Mouse (Mus musculus) liver, embryonic 11.5 days (tissue): ENCODE measurements around the gene Phactr2. TPM values are rescaled to one million over a fixed set of nuclear protein-coding genes. Genes with fewer than 3 reads are reported as not detected.

ENCODE experiments used
- ATAC-seq: fragments of 200-750 bp; cut with Nextera tagmentation; replicated peaks from 2 replicates; pipeline ENCODE4 v1.8.0; 2017; ENCODE audit warnings: moderate number of reproducible peaks, mild to moderate bottlenecking, moderate TSS enrichment, moderate library complexity; ENCODE audit not compliant: low FRiP score
- DNase-seq: peaks from one replicate; pipeline ENCODE4 v3.0.0-alpha.2; 2017; ENCODE audit warnings: low spot score
- H3K27ac ChIP-seq: fragments of 300-500 bp; sonication (generic); 2 replicates; pipeline ENCODE4 v1.5.1; 2014; ENCODE audit warnings: mild to moderate bottlenecking, low read depth, low read length, control low read depth
- H3K27me3 ChIP-seq: fragments of 300-500 bp; sonication (generic); replicated peaks from 2 replicates; pipeline ENCODE4 v1.6.1; 2014; ENCODE audit warnings: low read length, mixed read lengths; ENCODE audit not compliant: control insufficient read depth, insufficient read depth
- H3K36me3 ChIP-seq: fragments of 300-500 bp; sonication (generic); 2 replicates; pipeline ENCODE4 v1.6.1; 2014; ENCODE audit warnings: mild to moderate bottlenecking, low read length, moderate library complexity, mixed read lengths; ENCODE audit not compliant: control insufficient read depth, insufficient read depth
- H3K4me1 ChIP-seq: fragments of 300-500 bp; sonication (generic); replicated peaks from 2 replicates; pipeline ENCODE4 v1.6.1; 2014; ENCODE audit warnings: low read length, mixed read lengths; ENCODE audit not compliant: control insufficient read depth, insufficient read depth
- H3K4me2 ChIP-seq: fragments of 300-500 bp; sonication (generic); 2 replicates; pipeline ENCODE4 v1.6.1; 2014; ENCODE audit warnings: mild to moderate bottlenecking, control low read depth, moderate library complexity
- H3K4me3 ChIP-seq: fragments of 300-500 bp; sonication (generic); 2 replicates; pipeline ENCODE4 v1.5.1; 2014; ENCODE audit warnings: low read depth, low read length, control low read depth
- H3K9ac ChIP-seq: fragments of 300-500 bp; sonication (generic); 2 replicates; pipeline ENCODE4 v1.6.1; 2014; ENCODE audit warnings: low read depth, low read length, control low read depth
- H3K9me3 ChIP-seq: fragments of 300-500 bp; sonication (generic); 2 replicates; pipeline ENCODE4 v1.6.1; 2016; ENCODE audit warnings: low read length, inconsistent platforms, mixed read lengths; ENCODE audit not compliant: control insufficient read depth
- WGBS: fragments of 180-500 bp; shearing (Covaris S2); extraction: QIAGEN DNeasy Blood & Tissue Kit; methylation state at CpG from one replicate; pipeline ENCODE4 v1.1.7; 2014; 5-methylcytosine and 5-hydroxymethylcytosine counted together
- polyA plus RNA-seq: library from polyadenylated mRNA; unstranded; fragments of >200 nt; fragmentation: Nextera tagmentation; extraction: Ambion mirVana; gene quantifications from 2 replicates; pipeline ENCODE4 v1.2.1, GENCODE M21; 2014

The Phactr2 gene
- polyA plus RNA-seq, 1 experiment from 2014 or later = 19.3 TPM

DNA sequence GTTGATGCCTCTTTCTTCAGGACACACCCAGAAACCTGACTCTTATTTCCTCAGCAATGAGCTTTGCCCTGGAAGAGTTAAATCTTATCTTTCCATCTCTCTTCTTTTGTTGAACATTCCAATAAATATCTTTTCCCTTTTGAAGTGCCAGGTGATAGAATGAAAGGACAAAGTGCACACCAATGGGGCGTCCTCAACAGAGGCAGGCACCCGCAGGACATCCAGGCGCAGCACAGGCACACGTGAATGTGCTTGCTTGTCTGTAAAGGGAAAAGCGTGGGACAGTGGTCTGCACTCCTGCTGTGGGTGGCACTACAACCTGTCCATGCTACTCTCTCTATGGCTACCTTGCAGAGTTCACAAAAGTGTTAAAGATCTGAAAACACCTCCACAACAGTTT, 284.3 kb downstream of the Phactr2 start:
- no peak overlapping the region for H3K4me3 ChIP-seq
- no peaks in the 10 kb centered on the region for H3K27me3 ChIP-seq
- 91% methylated on average over 5 of the region's 5 CpGs for WGBS
- ATAC-seq (no peak), DNase-seq (no peak)
- H3K9me3 ChIP-seq = no peaks in the 10 kb centered on the region
- H3K27ac ChIP-seq = no peak overlapping the region
- no peak overlapping the region for H3K4me2 ChIP-seq
- H3K36me3 ChIP-seq = peaks cover 45% of the 10 kb centered on the region
- H3K4me1 ChIP-seq = peaks cover 6% of the 10 kb centered on the region
- H3K9ac ChIP-seq = no peak overlapping the region

DNA sequence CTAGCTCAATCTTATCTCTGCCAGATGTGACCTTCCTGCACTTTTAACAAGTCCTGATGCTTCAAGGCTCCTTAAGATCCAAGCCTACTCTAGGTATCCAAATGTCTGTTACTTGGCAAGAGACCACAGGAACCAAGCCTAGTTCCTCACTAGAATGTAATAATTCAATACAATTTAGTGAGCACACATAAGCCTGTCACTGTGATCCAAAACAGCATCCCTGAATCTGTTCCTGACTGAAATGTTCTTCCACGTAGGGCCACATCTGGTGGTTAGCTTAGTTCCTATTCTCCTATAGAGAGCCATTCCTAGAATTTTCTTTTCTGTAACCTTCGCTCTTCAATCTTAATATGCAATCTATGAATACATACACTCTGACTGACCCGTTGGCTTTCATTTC, 287.5 kb downstream of the Phactr2 start:
- no peak for DNase-seq
- Histone ChIP-seq H3K9ac (no peak overlapping the region), H3K4me2 (no peak overlapping the region), H3K36me3 (peaks cover 54% of the 10 kb centered on the region), H3K27ac (no peak overlapping the region), H3K9me3 (no peaks in the 10 kb centered on the region), H3K4me1 (no peaks in the 10 kb centered on the region; the same call in 1 of the 2 replicates), H3K4me3 (no peak overlapping the region), H3K27me3 (no peaks in the 10 kb centered on the region)
- no peak for ATAC-seq
- 85% methylated on average over 3 of the region's 3 CpGs for WGBS

DNA sequence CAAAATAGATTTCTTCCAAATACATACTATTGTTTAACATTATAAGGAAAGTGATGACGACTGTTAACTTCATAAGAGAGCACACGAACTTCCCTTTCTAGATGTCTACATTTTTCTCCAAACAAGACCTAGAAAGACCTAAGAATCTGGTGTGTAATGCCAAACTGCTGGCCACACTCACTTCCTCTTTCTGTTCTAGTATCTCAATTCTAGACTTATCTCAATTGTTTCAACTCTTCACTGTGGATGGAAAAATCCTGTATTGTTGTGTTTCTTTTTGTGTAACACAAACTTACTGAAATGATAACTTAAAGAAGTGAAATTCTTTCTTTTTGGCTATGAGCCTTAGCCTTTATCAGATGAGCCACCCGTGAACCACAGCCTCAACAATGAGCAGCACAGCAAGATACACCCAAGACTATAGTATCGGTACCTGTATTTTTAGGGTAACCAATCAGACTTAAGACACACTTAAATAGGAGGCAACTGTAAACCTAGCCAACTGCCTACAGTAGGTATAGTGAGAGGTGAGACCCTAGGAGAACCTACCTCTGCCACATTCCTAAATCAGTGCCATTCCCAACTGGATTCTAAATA, 289.9 kb downstream of the Phactr2 start:
- 69% methylated on average over 4 of the region's 4 CpGs for WGBS

DNA sequence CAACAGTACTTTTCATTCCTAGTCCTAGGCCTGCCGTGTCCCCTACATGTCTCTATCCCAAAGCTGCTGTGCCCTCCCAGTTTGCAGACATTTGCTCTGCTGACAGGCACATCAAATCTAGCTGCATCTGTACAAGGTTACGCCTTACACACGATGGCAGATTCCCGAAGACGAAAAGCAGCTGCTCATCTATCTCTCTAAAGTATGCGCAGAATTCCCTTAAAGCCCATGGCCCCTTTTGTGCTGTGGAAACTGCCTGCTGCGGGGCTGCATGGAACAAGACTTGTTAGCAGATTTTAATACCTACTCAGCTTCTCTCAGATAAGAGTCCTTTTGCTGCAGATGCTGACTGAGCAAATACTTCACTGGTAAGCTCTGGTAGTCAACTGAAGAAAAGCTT, 294.0 kb downstream of the Phactr2 start:
- Histone ChIP-seq H3K36me3 (peaks cover 48% of the 10 kb centered on the region), H3K4me3 (no peak overlapping the region), H3K9ac (no peak overlapping the region), H3K4me1 (no peaks in the 10 kb centered on the region; the same call in 1 of the 2 replicates), H3K9me3 (no peaks in the 10 kb centered on the region), H3K27ac (no peak overlapping the region), H3K27me3 (no peaks in the 10 kb centered on the region), H3K4me2 (no peak overlapping the region)
- WGBS = 72% methylated on average over 7 of the region's 7 CpGs
- no peak for ATAC-seq
- no peak for DNase-seq

More for the DNA sequence above, 289.9 kb downstream of the Phactr2 start:
- no peak overlapping the region for H3K4me2 ChIP-seq
- peaks cover 58% of the 10 kb centered on the region for H3K36me3 ChIP-seq
- H3K27me3 ChIP-seq = no peaks in the 10 kb centered on the region
- DNase-seq = no peak
- H3K9me3 ChIP-seq = no peaks in the 10 kb centered on the region
- no peaks in the 10 kb centered on the region; the same call in 1 of the 2 replicates for H3K4me1 ChIP-seq
- H3K4me3 ChIP-seq = no peak overlapping the region
- ATAC-seq = no peak
- H3K9ac ChIP-seq = no peak overlapping the region
- H3K27ac ChIP-seq = no peak overlapping the region

DNA sequence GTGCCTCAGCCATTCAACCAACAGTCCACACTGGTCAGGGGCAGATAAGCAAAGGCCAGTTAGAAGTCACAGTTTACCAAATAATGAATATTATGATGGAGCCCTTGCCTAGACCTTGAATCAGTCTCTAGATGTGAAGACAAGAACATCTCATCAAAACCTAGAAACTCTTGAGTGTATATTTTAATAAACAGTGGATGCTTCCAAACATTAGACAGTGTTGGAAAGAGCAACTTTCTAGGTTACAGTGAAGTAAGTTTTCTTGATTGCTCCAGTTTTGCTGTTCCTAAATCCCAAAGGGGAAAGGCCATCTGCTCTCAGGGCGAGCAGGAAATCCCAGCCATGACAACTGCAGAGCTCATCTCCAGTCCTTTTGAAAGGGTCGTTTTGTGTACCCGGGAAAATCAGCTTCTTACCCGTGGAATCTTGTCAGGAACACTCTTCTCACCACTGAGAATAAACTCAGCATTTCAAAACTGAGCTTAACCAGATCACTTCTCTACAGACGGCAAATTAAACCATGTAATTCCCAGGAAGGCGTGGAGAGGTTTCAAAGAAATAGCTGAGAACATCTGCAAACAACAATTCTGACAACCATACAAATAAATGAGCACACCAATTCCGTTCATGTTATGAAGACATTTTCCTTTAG, 296.1 kb downstream of the Phactr2 start, which contains the start of gene Zc2hc1b:
Zc2hc1b (minus strand) TSS at position 51 of the 652 bp plus-strand sequence.
- DNase-seq (no peak), ATAC-seq (no peak)
- Histone ChIP-seq H3K27ac (no peak within 1 kb of the TSS), H3K4me3 (no peak within 1 kb of the TSS), H3K27me3 (no peaks in the 10 kb centered on the region), H3K9ac (no peak within 1 kb of the TSS), H3K4me2 (no peak within 1 kb of the TSS), H3K9me3 (no peaks in the 10 kb centered on the region), H3K36me3 (peaks cover 42% of the 10 kb centered on the region), H3K4me1 (no peaks in the 10 kb centered on the region)
- WGBS = 77% methylated on average over 7 of the region's 7 CpGs

DNA sequence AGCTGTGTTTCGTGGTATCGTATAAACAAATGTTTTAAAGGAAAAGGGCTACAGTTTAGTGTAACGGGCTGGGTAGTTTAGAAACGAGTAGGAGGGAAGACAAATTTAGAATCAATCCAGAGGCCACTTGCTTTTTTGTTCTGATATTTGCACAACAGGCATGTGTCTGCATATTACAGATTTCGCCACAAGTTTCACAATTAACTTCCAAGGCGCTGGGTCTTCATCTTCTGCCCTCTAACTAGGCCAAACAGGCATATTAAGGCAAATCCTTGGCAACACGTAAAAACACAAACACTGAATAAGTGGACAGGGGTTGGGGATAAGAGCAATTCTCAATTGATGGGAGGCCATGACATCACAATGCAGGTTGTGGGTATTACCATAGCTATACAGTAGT, 298.3 kb downstream of the Phactr2 start:
- Histone ChIP-seq H3K9me3 (no peaks in the 10 kb centered on the region), H3K4me1 (peaks cover 6% of the 10 kb centered on the region; the same call in 1 of the 2 replicates), H3K36me3 (peaks cover 27% of the 10 kb centered on the region), H3K4me3 (no peak overlapping the region), H3K4me2 (no peak overlapping the region), H3K27ac (no peak overlapping the region), H3K27me3 (no peaks in the 10 kb centered on the region), H3K9ac (no peak overlapping the region)
- DNase-seq (no peak), ATAC-seq (no peak)
- WGBS = 91% methylated on average over 7 of the region's 7 CpGs

DNA sequence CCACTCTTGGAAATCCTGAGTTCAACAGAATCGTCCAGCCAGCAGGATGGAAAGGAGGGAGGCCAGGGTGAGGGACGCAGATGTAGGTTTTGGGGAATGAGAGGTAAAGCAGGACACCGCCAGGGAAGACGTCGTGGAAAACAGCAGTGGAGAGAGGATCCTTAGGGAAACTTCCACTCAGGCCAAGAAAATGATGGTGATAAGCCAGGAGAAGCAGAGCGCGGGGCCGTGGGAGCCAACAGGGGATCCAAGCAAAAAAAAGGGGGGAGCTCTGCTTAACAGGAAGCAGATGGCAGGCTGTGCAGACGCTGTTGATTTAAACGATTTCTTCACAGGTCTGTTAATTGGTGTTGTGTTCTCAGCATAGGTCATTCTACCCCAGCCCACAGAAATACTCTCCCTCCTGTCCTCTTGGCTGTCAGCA, 301.4 kb downstream of the Phactr2 start:
- H3K9me3 ChIP-seq = no peaks in the 10 kb centered on the region
- peaks cover 15% of the 10 kb centered on the region for H3K4me1 ChIP-seq
- no peak overlapping the region for H3K4me3 ChIP-seq
- H3K27ac ChIP-seq = no peak overlapping the region
- no peak overlapping the region for H3K4me2 ChIP-seq
- no peak overlapping the region for H3K9ac ChIP-seq
- H3K27me3 ChIP-seq = no peaks in the 10 kb centered on the region
- 50% methylated on average over 10 of the region's 10 CpGs for WGBS
- DNase-seq = no peak
- ATAC-seq = no peak
- peaks cover under 1% of the 10 kb centered on the region for H3K36me3 ChIP-seq

DNA sequence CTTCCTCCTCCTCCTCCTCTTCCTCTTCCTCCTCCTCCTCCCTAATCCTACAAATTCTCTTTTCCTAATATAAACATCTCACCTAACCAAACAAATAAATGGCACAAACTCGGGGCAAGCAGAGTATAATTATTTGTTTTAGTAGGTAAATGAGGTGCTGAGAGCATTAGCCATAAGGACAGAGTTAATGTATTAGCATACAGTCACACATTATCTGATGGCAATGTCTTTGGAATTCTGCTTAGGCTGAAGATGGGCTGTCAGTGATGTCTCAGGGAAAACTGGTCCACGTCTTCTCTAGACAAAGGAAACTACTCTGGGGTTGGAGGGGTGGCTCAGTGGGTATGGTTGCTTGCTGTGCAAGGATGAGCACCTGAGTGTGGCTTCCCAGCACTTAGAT, 302.8 kb downstream of the Phactr2 start:
- 34% methylated on average over 2 of the region's 2 CpGs for WGBS
- no peaks in the 10 kb centered on the region for H3K27me3 ChIP-seq
- no peak overlapping the region for H3K4me3 ChIP-seq
- H3K9me3 ChIP-seq = no peaks in the 10 kb centered on the region
- H3K36me3 ChIP-seq = no peaks in the 10 kb centered on the region
- no peak overlapping the region for H3K4me2 ChIP-seq
- H3K9ac ChIP-seq = no peak overlapping the region
- no peak overlapping the region for H3K27ac ChIP-seq
- DNase-seq = no peak
- no peak for ATAC-seq
- H3K4me1 ChIP-seq = peaks cover 15% of the 10 kb centered on the region
